Mouse (Mus musculus) left cerebral cortex, adult 2 months (tissue): ENCODE data around the gene Gm13279. TPM values are rescaled to one million over a fixed set of nuclear protein-coding genes. Genes with fewer than 3 reads are reported as not detected.
"Not testable (repeated sequence)": the region's sequence is repeated elsewhere in the genome, so short reads cannot be mapped to it uniquely, and the experiment has no call there.

ENCODE experiments used
- DNase-seq, 2 experiments: peaks; one replicate each; pipeline ENCODE4 v3.0.0; 2021 to 2022; ENCODE audit warnings: low spot score in 2 of 2, mixed read lengths in 1 of 2; ENCODE audit errors: extremely low spot score in 1 of 2
- H3K27ac ChIP-seq: fragments of 200-600 bp; 2 replicates; pipeline ENCODE4 v1.8.1; 2022
- H3K4me3 ChIP-seq: fragments of 200-600 bp; 2 replicates; pipeline ENCODE4 v1.8.1; 2022
- CTCF ChIP-seq: fragments of 200-600 bp; IDR thresholded peaks from 2 replicates; pipeline ENCODE4 v1.8.1; 2022; ENCODE audit warnings: antibody characterized with exemption, mild to moderate bottlenecking, moderate library complexity
- intact Hi-C: fragments of 180-260 bp; cut with DNase I; formaldehyde crosslinking; loops from one replicate; pipeline ENCODE4 v1.15.1; 2025
- long read RNA-seq, 2 experiments: library from polyadenylated mRNA; stranded (forward); transcript quantifications; one replicate each; pipeline ENCODE4 v2.0.0; 2021; ENCODE audit warnings: borderline mapping rate in 2 of 2
- total RNA-seq, 2 experiments: library from RNA; stranded (reverse); gene quantifications; 2 replicates each; pipeline ENCODE4 v1.2.3; 2021

The Gm13279 gene
- not detected for total RNA-seq
- long read RNA-seq, experiment 1: 0 reads
- long read RNA-seq, experiment 2: 0 reads

GRCm38 (mm10) chr4:88797097-88797496 lies at the start of gene Gm13279:
Gene Gm13279 (plus strand): TSS chr4:88797397.
- H3K4me3 ChIP-seq, DNase-seq, intact Hi-C loops, H3K27ac ChIP-seq: not testable (repeated sequence)

GRCm38 (mm10) chr4:88749926-88750325 lies 47.3 kb upstream of the Gm13279 start:
- TF ChIP-seq CTCF: no peak
- H3K27ac ChIP-seq: no peak overlapping the region
- no peak overlapping the region for H3K4me3 ChIP-seq
- intact Hi-C loops: no loop called here
- no peak for DNase-seq

GRCm38 (mm10) chr4:88754818-88755340 lies 42.3 kb upstream of the Gm13279 start, which contains the start of gene Gm13271:
Gene Gm13271 (plus strand): TSS chr4:88754868.
- intact Hi-C loops, H3K4me3 ChIP-seq, H3K27ac ChIP-seq: not testable (repeated sequence)
- TF ChIP-seq CTCF: peak; percentile 24
- peak; percentile 72 to 76 for DNase-seq

GRCm38 (mm10) chr4:88756581-88757513 lies 40.4 kb upstream of the Gm13279 start:
- intact Hi-C loops, DNase-seq: not testable (repeated sequence)
- Histone ChIP-seq H3K4me3 (peak overlapping the region; percentile 42), H3K27ac (0 out of 2 replicates have a peak overlapping the region, but pooled peaks have one; percentile 37)

- DNase-seq: peak; percentile 90 to 92
- H3K27ac ChIP-seq, intact Hi-C loops: not testable (repeated sequence)
- peak; percentile 66 for TF ChIP-seq CTCF
- peak overlapping the region; percentile 42 for H3K4me3 ChIP-seq
Measured at GRCm38 (mm10) chr4:88757628-88758031, 39.6 kb upstream of the Gm13279 start.

GRCm38 (mm10) chr4:88758751-88759150 lies 38.4 kb upstream of the Gm13279 start:
- intact Hi-C loops, DNase-seq, H3K4me3 ChIP-seq, H3K27ac ChIP-seq: not testable (repeated sequence)

GRCm38 (mm10) chr4:88759610-88760268 lies 37.5 kb upstream of the Gm13279 start, which contains the start of gene Gm13283:
Gene Gm13283 (plus strand): TSS chr4:88760119.
- H3K27ac ChIP-seq, intact Hi-C loops: not testable (repeated sequence)
- peak in 1 of 2 experiments; percentile 23 for DNase-seq
- H3K4me3 ChIP-seq: peak within 1 kb of the TSS; percentile 19; the same call in 1 of the 2 replicates

- peak; percentile 54 for TF ChIP-seq CTCF
- peak in 1 of 2 experiments; percentile 51 for DNase-seq
- H3K27ac ChIP-seq, intact Hi-C loops: not testable (repeated sequence)
- H3K4me3 ChIP-seq: peak overlapping the region; percentile 19; the same call in 1 of the 2 replicates
Measured at GRCm38 (mm10) chr4:88760431-88760830, 36.8 kb upstream of the Gm13279 start.

GRCm38 (mm10) chr4:88761776-88762175 lies 35.4 kb upstream of the Gm13279 start:
- intact Hi-C loops, H3K27ac ChIP-seq, H3K4me3 ChIP-seq: not testable (repeated sequence)
- DNase-seq: peak; percentile 69 to 72
- peak; percentile 12 for TF ChIP-seq CTCF

- DNase-seq, H3K27ac ChIP-seq, intact Hi-C loops, H3K4me3 ChIP-seq: not testable (repeated sequence)
Measured at GRCm38 (mm10) chr4:88762341-88762740, 34.9 kb upstream of the Gm13279 start.

GRCm38 (mm10) chr4:88763384-88764018 lies 33.7 kb upstream of the Gm13279 start:
- peak; percentile 53 for TF ChIP-seq CTCF
- H3K27ac ChIP-seq, intact Hi-C loops, H3K4me3 ChIP-seq: not testable (repeated sequence)
- peak in 1 of 2 experiments; percentile 22 for DNase-seq

- DNase-seq, H3K27ac ChIP-seq, intact Hi-C loops, H3K4me3 ChIP-seq: not testable (repeated sequence)
Measured at GRCm38 (mm10) chr4:88773534-88773933, 23.7 kb upstream of the Gm13279 start, which contains the start of gene Gm13290. Gene Gm13290 (plus strand): TSS chr4:88773834.

GRCm38 (mm10) chr4:88776622-88777021 lies 20.6 kb upstream of the Gm13279 start, which contains the start of gene Gm13289:
Gene Gm13289 (plus strand): TSS chr4:88776922.
- H3K27ac ChIP-seq, H3K4me3 ChIP-seq, DNase-seq, intact Hi-C loops: not testable (repeated sequence)

- DNase-seq, intact Hi-C loops, H3K4me3 ChIP-seq, H3K27ac ChIP-seq: not testable (repeated sequence)
Measured at GRCm38 (mm10) chr4:88779550-88779949, 17.6 kb upstream of the Gm13279 start, which contains the start of gene Gm13272. Gene Gm13272 (plus strand): TSS chr4:88779850.

GRCm38 (mm10) chr4:88780320-88780719 lies 16.9 kb upstream of the Gm13279 start:
- intact Hi-C loops, H3K27ac ChIP-seq, H3K4me3 ChIP-seq, DNase-seq: not testable (repeated sequence)
